In the genomic region with DNA sequence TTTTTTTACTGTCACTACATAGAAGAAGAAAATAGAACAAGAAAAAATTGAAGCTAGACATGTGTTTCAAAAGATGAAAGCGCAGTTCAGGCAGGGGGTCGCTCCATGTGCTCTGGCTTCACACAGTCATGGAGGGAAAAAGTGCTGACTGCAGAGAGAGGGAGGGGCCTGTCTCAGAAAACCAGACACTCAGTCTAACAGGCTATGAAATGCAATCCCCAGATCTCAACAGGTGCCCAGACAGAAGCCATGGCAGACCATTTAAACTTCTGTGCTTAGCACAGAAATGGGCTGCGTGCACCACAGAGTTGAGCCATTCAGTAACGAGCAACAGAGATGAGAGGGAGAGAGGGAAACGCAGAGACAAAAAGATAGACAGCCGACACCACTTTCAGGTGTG, we compare ENCODE assay signal across 23 mouse cellular contexts.
"Had no signal": no experiment of that assay in that cellular context is flagged by ENCODE, and none has a peak within 500 bp of the region (broad histone marks: within the 10 kb centered on the region; RNA-seq: fewer than 3 reads in every experiment).

No protein-coding gene starts in this region.

- ATAC-seq: intestine, postnatal 0 days; liver, postnatal 0 days; lung, postnatal 0 days had no signal

- H3K4me3 ChIP-seq: kidney, embryonic 15.5 days; left cerebral cortex, adult 2 months; midbrain, embryonic 10.5 days; neural tube, embryonic 12.5 days; neural tube, embryonic 15.5 days; stomach, embryonic 15.5 days had no signal

- H3K27ac ChIP-seq: kidney, embryonic 15.5 days; left cerebral cortex, adult 2 months; liver, embryonic 14.5 days; macrophage; midbrain, embryonic 10.5 days; neural tube, embryonic 12.5 days; neural tube, embryonic 15.5 days; stomach, embryonic 15.5 days had no signal

- H3K4me1 ChIP-seq: kidney, embryonic 15.5 days; midbrain, embryonic 10.5 days; neural tube, embryonic 12.5 days; neural tube, embryonic 15.5 days; stomach, embryonic 15.5 days had no signal

- H3K36me3 ChIP-seq: kidney, embryonic 15.5 days; midbrain, embryonic 10.5 days; neural tube, embryonic 12.5 days; neural tube, embryonic 15.5 days; stomach, embryonic 15.5 days had no signal

- H3K9ac ChIP-seq: kidney, embryonic 15.5 days; liver, embryonic 14.5 days; liver, postnatal 0 days; lung, embryonic 14.5 days; neural tube, embryonic 12.5 days; neural tube, embryonic 15.5 days; stomach, embryonic 15.5 days had no signal

- H3K27me3 ChIP-seq: kidney, embryonic 15.5 days; neural tube, embryonic 12.5 days; neural tube, embryonic 15.5 days; stomach, embryonic 15.5 days had no signal

- H3K9me3 ChIP-seq: kidney, embryonic 15.5 days; midbrain, embryonic 10.5 days; neural tube, embryonic 12.5 days; neural tube, embryonic 15.5 days; stomach, embryonic 15.5 days had no signal

- H3K4me2 ChIP-seq: kidney, embryonic 15.5 days; liver, embryonic 11.5 days; lung, embryonic 14.5 days; neural tube, embryonic 12.5 days; neural tube, embryonic 15.5 days; stomach, embryonic 15.5 days had no signal

- DNase-seq: kidney, adult 2 months; kidney, postnatal 10 days; kidney, postnatal 36 days; layer of hippocampus, postnatal 36 days; left cerebral cortex, postnatal 4 days; liver, postnatal 0 days; lung, embryonic 14.5 days; midbrain, embryonic 14.5 days; right cerebral cortex, postnatal 25 days; spleen, adult 18-20 months; thymus, adult 18-20 months; thymus, postnatal 36 days had no signal
